Mouse (Mus musculus) left cerebral cortex, postnatal 25 days (tissue): ENCODE results near the gene Tjap1. TPM values are rescaled to one million over a fixed set of nuclear protein-coding genes. Genes with fewer than 3 reads are reported as not detected.

Experiments
- DNase-seq, 2 experiments: peaks; one replicate each; pipeline ENCODE4 v3.0.0; 2022; ENCODE audit warnings: low spot score in 2 of 2, mixed read lengths in 1 of 2
- intact Hi-C: fragments of 180-260 bp; cut with DNase I; formaldehyde crosslinking; loops from one replicate; pipeline ENCODE4 v1.15.1; 2025
- total RNA-seq, 2 experiments: library from RNA; stranded (reverse); gene quantifications; 2 replicates each; pipeline ENCODE4 v1.2.3; 2021

Gene Tjap1
- total RNA-seq = 10 to 100 TPM; 43.9 to 44.9 TPM

- intact Hi-C loops = loop anchor here (2.0 kb wide), 1 partner anchor 14 kb away; the partner anchor contains the start of gene Dlk2
- peak; percentile 81 to 88 for DNase-seq
Measured at GRCm38 (mm10) chr17:46282483-46283123, at the start of gene Tjap1. Gene Tjap1 (minus strand): TSS chr17:46283026.

DNA sequence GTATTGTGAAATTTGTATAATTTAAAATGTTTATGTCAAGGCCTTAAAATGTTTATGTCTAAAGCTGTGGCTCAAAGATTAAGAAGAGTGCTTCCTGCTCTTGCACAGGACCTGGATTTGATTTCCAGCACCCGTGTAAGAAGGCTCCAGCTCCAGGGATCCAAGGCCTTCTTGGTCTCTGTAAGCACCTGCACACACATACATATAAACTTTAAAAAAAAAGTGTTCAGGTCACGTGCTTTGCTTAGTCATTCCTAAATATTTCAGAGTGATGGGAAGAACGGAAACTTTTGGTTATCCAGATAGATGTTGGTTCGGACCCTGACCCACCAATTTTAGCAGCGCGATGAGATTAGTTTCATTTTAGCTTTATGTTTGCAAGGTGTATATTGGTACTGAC, 45.9 kb upstream of the Tjap1 start:
- no peak for DNase-seq
- intact Hi-C loops = loop anchor here (1.0 to 5.0 kb wide), 2 partner anchors 55 to 126 kb away; partner anchors contain the start of genes Polh, Xpo5 and Zfp318

DNA sequence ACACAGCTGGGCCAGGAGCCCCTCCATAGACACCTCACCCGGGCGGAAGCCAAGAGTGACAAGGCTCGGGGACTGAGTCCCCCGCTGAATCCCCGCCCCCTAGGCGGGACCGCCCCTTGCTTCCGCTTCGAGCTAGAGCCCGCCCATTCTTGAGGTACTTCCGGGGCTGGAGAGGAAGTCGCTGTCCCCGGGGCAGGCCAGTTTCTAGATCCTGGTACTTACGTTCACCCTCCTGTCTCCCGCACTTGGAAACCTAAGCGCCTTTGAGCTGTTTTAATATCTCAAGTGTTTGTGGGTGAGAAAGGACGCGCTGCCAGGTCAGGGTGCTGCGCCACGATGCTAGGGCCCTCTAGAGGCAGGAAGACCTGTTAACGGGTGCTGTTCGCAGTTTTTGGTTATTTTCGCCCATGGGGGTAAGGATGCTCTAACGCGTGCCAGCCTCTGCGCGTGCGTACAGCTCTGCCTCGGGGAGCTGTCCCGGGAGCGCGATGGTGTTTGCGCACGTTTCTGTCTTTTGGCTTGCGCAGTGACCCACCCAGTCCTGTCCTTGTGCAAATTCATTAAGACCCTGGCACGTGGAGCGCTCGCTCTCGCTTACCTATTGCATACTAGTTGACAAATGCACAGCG, 45.2 kb upstream of the Tjap1 start, which contains the start of gene Abcc10:
Gene Abcc10 (minus strand): TSS at position 447 of the 629 bp plus-strand sequence.
- intact Hi-C loops = loop anchor here (1.0 to 5.0 kb wide), 2 partner anchors 55 to 126 kb away; partner anchors contain the start of genes Polh, Xpo5 and Zfp318
- peak; percentile 90 to 98 for DNase-seq

DNA sequence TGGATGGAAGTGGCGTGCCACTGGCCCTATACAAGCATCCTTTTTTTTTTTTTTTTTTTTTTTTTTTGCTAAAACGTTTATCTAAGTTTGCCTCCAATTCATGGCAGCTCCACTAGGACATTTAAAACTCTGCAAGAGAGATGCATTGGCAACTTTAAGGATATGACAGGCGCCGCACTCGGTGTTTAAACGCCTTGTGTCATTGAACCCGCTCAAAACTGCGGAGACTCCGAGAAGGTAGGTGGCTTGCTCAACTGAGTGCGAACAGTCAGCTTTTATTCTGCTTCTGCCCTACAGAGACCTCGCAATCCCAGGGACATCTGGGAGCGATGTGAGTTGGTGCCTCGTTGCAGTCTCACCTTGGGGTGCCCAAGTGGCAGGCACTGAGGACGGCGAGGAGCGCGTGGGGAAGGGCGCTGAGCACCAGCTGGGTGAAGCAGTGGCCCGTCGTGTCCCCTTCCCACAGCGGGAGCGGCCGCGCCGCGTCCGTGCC, 44.6 kb upstream of the Tjap1 start:
- DNase-seq = no peak
- intact Hi-C loops = loop anchor here (5.0 kb wide), 1 partner anchor 125 kb away; the partner anchor contains the start of genes Polh and Xpo5

- no peak for DNase-seq
- intact Hi-C loops = no loop called here
Measured at GRCm38 (mm10) chr17:46322046-46322823, 39.4 kb upstream of the Tjap1 start.

- intact Hi-C loops = no loop called here
- no peak for DNase-seq
Measured at GRCm38 (mm10) chr17:46320492-46320891, 37.7 kb upstream of the Tjap1 start.

DNA sequence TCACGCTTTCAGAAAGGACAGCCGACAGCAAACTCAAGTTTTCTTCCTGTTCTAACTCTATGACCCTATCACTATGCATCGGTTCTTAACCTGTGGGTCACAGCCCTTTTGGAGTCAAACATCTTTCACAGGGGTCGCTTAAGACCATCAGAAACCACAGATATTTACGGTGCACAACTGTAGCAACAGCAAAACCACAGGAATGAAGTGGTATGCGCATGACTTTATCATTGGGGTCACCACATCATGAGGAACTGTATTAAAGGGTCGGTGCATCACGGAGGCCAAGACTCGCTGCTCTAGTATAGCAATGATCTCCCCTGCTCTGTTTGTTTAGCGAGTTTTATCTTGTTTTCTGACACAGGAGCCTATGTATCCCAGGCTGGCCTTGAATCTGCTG, 33.0 kb upstream of the Tjap1 start:
- DNase-seq = no peak
- intact Hi-C loops = no loop called here

DNA sequence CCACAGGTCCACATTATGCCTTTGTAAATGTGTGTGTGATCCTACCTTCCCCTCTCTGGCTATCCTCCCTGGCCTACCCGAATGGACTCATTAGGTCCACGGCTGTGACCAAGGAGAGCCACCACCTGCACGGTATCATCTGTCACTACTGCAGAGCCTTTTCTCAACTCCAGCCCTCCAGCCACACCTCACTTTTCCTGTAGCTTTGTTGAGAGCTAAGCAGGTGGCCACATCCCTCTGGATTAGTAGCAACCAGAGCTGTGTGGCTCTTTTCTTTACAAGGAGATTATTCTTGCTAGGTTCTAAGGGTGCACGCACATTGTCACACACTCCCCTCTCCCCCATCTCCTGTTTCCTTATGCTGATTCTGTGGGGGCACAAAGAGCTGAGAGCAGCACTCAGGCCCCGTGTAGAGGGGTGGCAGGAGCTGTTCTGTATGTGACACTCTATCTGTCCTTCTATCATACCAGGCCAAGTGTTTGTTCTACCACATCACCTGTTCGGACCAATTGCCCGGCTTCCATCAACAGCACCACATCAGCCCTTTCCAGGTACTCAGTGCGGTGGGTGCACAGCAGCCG, 30.4 kb upstream of the Tjap1 start:
- DNase-seq = no peak
- intact Hi-C loops = no loop called here

DNA sequence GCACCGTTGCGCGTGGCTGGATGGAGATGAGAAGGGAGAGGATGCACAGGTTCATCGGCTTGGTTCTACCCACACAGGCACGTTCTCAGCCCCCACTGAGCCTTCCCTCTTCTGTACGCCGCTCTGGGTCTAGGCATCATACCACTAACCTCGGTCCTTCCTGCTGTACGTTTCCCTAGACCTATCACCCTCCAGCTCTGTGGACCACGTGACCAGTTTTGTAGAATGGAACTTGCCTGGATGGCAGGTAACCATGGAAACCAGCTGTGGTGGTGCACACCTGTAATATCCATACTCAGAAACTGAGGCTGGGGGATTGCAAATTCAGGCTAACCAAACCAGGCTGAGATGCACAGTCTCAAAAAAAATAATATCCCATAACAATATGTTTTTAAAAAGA, 27.7 kb upstream of the Tjap1 start:
- no peak for DNase-seq
- intact Hi-C loops = no loop called here

GRCm38 (mm10) chr17:46309835-46310234, 27.0 kb upstream of the Tjap1 start:
- DNase-seq = no peak
- intact Hi-C loops = no loop called here

- DNase-seq = no peak
- intact Hi-C loops = no loop called here
Measured at GRCm38 (mm10) chr17:46306956-46307355, 24.1 kb upstream of the Tjap1 start.

DNA sequence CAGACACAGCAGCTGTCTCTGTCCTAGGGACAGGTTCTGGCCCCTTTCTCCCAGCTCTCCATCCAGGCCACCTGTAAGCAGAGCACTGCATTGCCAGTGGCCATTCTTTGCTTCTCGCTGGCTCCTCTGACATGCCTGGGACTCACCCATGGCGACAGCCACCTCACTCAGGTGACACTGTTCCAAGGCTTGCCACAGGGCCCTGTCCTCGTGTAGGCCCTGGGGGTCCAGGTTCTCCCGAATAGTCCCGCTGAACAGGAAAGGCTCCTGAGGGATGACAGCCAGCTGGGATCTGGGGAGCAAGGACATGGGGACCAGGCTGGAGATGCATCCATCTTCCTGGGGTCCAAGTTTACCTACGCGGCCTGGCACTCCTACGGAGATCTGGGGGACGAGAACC, 21.4 kb upstream of the Tjap1 start:
- DNase-seq = no peak
- intact Hi-C loops = no loop called here

- intact Hi-C loops = no loop called here
Measured at GRCm38 (mm10) chr17:46301892-46302291, 19.1 kb upstream of the Tjap1 start.

GRCm38 (mm10) chr17:46298220-46298913, 15.5 kb upstream of the Tjap1 start:
- DNase-seq = peak; percentile 85 to 90
- intact Hi-C loops = loop anchor here (1.0 kb wide), 1 partner anchor 32 kb away; no protein-coding TSS in a partner anchor

More at GRCm38 (mm10) chr17:46301892-46302291, 19.1 kb upstream of the Tjap1 start:
- DNase-seq = peak in 1 of 2 experiments; percentile 62

DNA sequence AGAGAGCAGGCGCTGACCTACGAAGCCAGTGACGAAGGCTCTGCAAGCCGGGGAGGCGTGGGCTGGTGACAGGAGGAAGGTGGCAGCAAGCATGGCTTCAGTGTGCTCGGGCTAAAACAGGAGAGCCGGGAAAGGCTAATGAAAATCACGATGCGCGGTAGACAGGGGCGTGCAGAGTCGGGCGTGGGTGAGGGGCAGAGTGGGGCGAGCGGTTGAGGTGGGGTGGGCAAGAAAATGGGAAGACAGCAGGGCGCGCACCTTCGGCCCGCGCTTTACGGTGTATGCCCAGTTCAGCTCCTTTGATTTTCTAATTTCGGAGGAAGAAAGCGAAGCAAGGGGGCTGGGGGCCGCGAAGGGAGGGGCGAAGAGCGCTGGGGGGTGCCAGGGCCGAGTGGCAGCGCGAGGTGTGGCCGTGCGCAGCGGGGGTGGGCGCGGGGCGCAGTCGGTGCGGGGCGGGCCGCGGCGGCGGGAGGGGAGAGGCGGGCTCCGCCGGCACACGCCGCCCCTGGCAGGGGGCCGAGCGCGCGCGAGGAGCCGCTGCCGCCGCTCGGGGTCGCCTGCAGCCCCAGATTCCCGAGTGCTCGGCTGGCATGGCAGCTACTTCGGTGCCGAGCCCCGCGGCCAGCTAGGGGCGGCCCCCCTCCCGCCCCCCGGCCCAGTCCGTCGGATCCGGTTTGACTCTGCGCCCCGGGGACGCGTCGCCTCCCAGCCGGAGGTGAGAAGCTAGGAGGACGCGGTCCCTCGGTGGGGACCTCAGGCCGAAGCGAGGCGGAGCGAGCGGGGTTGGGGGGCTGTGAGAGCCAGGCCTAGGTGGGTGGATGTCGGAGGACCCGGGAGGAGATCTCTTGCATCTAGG, 14.8 kb upstream of the Tjap1 start, which contains the start of gene Dlk2:
Gene Dlk2 (plus strand): TSS at position 58 of the 856 bp plus-strand sequence.
- peak; percentile 45 to 86 for DNase-seq
- intact Hi-C loops = loop anchor here (1.0 to 2.0 kb wide), 3 partner anchors 15 to 31 kb away; partner anchors contain the start of gene Tjap1

DNA sequence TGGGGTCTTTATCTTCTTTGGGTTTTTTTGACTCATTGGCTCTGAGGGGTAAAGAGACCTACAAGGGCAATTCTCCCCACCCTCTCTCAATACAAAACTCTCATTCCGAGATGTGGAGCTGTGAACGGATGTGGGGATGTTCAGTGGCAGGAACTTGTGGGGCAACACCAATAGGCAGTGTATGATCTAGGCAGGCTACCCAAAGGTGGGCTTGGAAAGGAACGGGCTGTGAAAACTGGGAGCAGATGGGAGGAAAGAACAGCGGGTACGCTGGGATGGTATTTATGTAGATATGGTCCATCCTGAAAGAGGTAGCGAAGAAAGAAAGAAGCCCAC, 14.2 kb upstream of the Tjap1 start:
- DNase-seq = peak in 1 of 2 experiments; percentile 70

DNA sequence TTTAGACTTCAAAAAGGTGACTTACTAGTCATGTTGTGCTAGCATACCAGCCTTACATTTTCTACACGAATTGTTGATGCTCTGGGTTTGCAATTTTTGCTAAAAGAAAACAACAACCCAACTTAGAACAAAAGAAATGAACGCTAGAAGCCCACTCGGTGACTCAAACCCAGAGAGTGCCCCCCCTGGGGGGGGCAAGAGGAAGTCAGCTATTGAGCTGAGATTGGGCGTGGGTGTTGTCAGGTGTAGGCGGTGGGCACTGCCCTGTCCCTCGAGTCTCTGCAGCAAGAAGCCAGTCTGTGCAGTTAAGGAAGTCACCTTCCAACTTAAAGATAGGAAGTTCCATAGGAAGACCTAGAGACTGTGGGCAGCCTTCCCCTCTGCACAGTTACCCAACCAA, 13.8 kb upstream of the Tjap1 start:
- intact Hi-C loops = loop anchor here (2.0 kb wide), 2 partner anchors 14 to 22 kb away; partner anchors contain the start of gene Tjap1
- no peak for DNase-seq

More for the DNA sequence above, 14.2 kb upstream of the Tjap1 start:
- intact Hi-C loops = loop anchor here (2.0 kb wide), 2 partner anchors 14 to 22 kb away; partner anchors contain the start of gene Tjap1

- intact Hi-C loops = no loop called here
- DNase-seq = no peak
Measured at GRCm38 (mm10) chr17:46287678-46288095, 4.9 kb upstream of the Tjap1 start.
